Mouse (Mus musculus) left cerebral cortex, postnatal 36 days (tissue): ENCODE results near the gene Fam240a. TPM values are rescaled to one million over a fixed set of nuclear protein-coding genes. Genes with fewer than 3 reads are reported as not detected.
A peak's percentile ranks its signal among the peaks of the same experiment; 100 is the strongest.

Source experiments
- DNase-seq, 2 experiments: peaks; one replicate each; pipeline ENCODE4 v3.0.0; 2021 to 2022; ENCODE audit warnings: low spot score in 2 of 2, mixed read lengths in 1 of 2
- intact Hi-C: fragments of 180-260 bp; cut with DNase I; formaldehyde crosslinking; loops from one replicate; pipeline ENCODE4 v1.15.1; 2025
- microRNA-seq: library from miRNA; unstranded; fragments of <30 nt; microRNA quantifications from one replicate; pipeline ENCODE4 v1.2.0, GENCODE M21; 2022
- total RNA-seq, 2 experiments: library from RNA; stranded (reverse); gene quantifications; 2 replicates each; pipeline ENCODE4 v1.2.3; 2021

Gene Fam240a
- total RNA-seq, 2 experiments from 2014 or later: not detected

GRCm38 (mm10) chr9:110873681-110874659 is 42.7 kb downstream of the Fam240a start:
- no peak for DNase-seq
- intact Hi-C loops: loop anchor here (5.0 kb wide), 2 partner anchors 92 to 462 kb away; no protein-coding TSS in a partner anchor

- intact Hi-C loops: loop anchor here (2.0 to 5.0 kb wide), 3 partner anchors 89 to 459 kb away; no protein-coding TSS in a partner anchor
These were observed 45.6 kb downstream of the Fam240a start for GRCm38 (mm10) chr9:110871030-110871429.

More at GRCm38 (mm10) chr9:110871030-110871429, 45.6 kb downstream of the Fam240a start:
- peak; percentile 42 to 64 for DNase-seq

Small RNA genes within 50 kb of the gene (microRNA-seq; reads per million reads assigned to microRNA genes)
- not detected for gene Gm24269

Other genes with a start within 250 kb of the Fam240a start
- under 1 TPM in 1 of 2 experiments, not detected in 1; 0.59 TPM for gene Myl3, start 175.0 kb downstream of the Fam240a start, total RNA-seq
- 1 to 10 TPM; 4.6 to 7.1 TPM for gene Pth1r, start 169.7 kb downstream of the Fam240a start, total RNA-seq
- not detected for gene Prss42, start 118.7 kb downstream of the Fam240a start, total RNA-seq
- not detected for gene Prss44, start 102.9 kb downstream of the Fam240a start, total RNA-seq
- under 1 TPM in 1 of 2 experiments, not detected in 1; 0.12 TPM for gene Prss43, start 90.2 kb downstream of the Fam240a start, total RNA-seq
- under 1 TPM; 0.52 to 0.66 TPM for gene Prss45, start 82.3 kb downstream of the Fam240a start, total RNA-seq
- not detected for gene Prss46, start 72.4 kb downstream of the Fam240a start, total RNA-seq
- under 1 TPM; 0.48 to 0.72 TPM for gene Prss50, start 58.9 kb downstream of the Fam240a start, total RNA-seq
- gene Als2cl, start 37.0 kb downstream of the Fam240a start, total RNA-seq: 10 to 100 TPM in 1 of 2 experiments, 1 to 10 TPM in 1; 6.9 to 13.7 TPM
- gene Tmie, start 36.7 kb downstream of the Fam240a start, total RNA-seq: 1 to 10 TPM; 2.8 to 3.7 TPM
- gene Tdgf1, start 29.3 kb upstream of the Fam240a start, total RNA-seq: under 1 TPM; 0.15 to 0.48 TPM
- under 1 TPM; 0.32 to 0.93 TPM for gene Lrrc2, start 34.7 kb upstream of the Fam240a start, total RNA-seq
- gene Rtp3, start 73.7 kb upstream of the Fam240a start, total RNA-seq: under 1 TPM in 1 of 2 experiments, not detected in 1; 0.64 TPM
- under 1 TPM in 1 of 2 experiments, not detected in 1; 0.94 TPM for gene Ltf, start 102.4 kb upstream of the Fam240a start, total RNA-seq
- gene Ccrl2, start 140.7 kb upstream of the Fam240a start, total RNA-seq: under 1 TPM; 0.49 to 0.84 TPM
- 10 to 100 TPM; 37.1 to 47.9 TPM for gene Lrrfip2, start 200.7 kb upstream of the Fam240a start, total RNA-seq